Mouse (Mus musculus) liver, postnatal 0 days (tissue): Measurements from ENCODE around the gene Adam10.

Experiments used
- CTCF ChIP-seq: sonication (generic); IDR thresholded peaks from 2 replicates; pipeline ENCODE4 v1.5.1; 2016; ENCODE audit warnings: antibody characterized with exemption, low read depth
- EP300 ChIP-seq: IDR thresholded peaks from 2 replicates; pipeline ENCODE4 v1.6.1; 2016; ENCODE audit warnings: antibody characterized with exemption, low read depth, mild to moderate bottlenecking

GRCm38 (mm10) chr9:70666811-70667210 is 12.0 kb upstream of the Adam10 start:
- TF ChIP-seq CTCF (no peak), EP300 (no peak)
